Mouse (Mus musculus): ENCODE data around the gene Kcnq1. TPM values are rescaled to one million over a fixed set of nuclear protein-coding genes. Genes with fewer than 3 reads are reported as not detected.

Kcnq1 gene
- polyA plus RNA-seq, 1 experiment from 2014 or later = 10.0 TPM

DNA sequence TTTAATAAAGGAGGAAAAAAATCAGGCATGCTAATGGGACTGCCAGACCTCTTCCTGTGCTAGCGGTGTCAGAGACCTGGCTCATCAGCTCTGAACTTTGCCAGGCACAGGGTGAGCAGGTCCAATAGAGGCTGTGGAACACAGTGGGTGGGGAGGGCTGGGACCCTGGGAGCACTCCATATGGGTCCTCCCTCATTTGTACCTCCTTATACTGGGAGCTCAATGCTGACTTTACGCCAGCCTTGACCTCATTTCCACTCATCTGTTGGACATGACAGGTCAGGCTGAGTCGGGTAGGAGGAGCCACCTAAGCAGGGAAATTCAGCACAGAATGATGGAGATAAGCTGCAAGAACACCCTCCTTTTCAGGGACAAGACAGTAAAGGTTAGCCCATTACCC, 38.3 kb upstream of the Kcnq1 start:
- Histone ChIP-seq H3K36me3 (ENCODE audit: control insufficient read depth, insufficient read depth, low read length) (peaks cover 26% of the 10 kb centered on the region; the same call in 1 of the 2 replicates), H3K27ac (ENCODE audit: low read length) (peak overlapping the region; percentile 96), H3K4me2 (ENCODE audit: low read depth, low read length) (no peak overlapping the region), H3K9me3 (replicated peaks; ENCODE audit: control insufficient read depth, low read length) (no peaks in the 10 kb centered on the region), H3K4me1 (ENCODE audit: control insufficient read depth, insufficient read depth, low read length) (peaks cover 18% of the 10 kb centered on the region), H3K9ac (ENCODE audit: low read length) (0 out of 2 replicates have a peak overlapping the region, but pooled peaks have one; percentile 15), H3K4me3 (replicated peaks; ENCODE audit: low read length) (no peak overlapping the region), H3K27me3 (ENCODE audit: control insufficient read depth, insufficient read depth, low read length) (no peaks in the 10 kb centered on the region)
- ATAC-seq (ENCODE audit: insufficient read depth, low FRiP score) = no peak
- 78% methylated on average over 3 of the region's 3 CpGs for WGBS

DNA sequence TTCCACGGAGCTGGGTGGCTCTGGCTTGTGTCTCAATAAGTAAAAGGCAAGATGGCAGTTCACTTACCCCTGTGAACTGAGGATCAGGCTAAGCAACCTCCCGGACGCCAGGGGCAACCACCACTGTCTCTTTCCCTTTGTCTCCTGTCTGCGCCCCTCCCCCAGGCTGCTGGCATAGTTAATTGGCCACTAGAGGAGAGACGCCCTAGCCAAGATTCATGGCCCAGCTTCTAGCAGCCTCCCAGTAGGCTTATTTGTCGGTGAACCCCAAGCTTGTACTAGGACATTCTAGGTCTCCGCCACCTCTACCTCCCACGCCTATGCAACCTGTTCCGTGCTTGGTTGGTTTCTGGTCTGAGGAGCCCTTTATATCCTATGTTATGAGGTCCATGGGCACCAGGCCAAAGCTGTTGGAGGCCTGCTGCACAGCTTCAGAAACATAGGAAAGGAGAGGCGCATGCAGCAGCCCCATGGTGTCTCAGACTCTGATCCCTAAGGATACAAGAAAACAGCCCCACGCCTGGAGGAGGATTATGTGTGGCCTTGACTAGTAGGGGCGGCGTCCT, 37.8 kb upstream of the Kcnq1 start:
- no peaks in the 10 kb centered on the region for H3K9me3 ChIP-seq (replicated peaks; ENCODE audit: control insufficient read depth, low read length)
- peaks cover 21% of the 10 kb centered on the region; the same call in 1 of the 2 replicates for H3K36me3 ChIP-seq (ENCODE audit: control insufficient read depth, insufficient read depth, low read length)
- peaks cover 18% of the 10 kb centered on the region for H3K4me1 ChIP-seq (ENCODE audit: control insufficient read depth, insufficient read depth, low read length)
- H3K27ac ChIP-seq (ENCODE audit: low read length) = peak overlapping the region; percentile 96
- peak overlapping the region; percentile 60 for H3K4me2 ChIP-seq (ENCODE audit: low read depth, low read length)
- peak; percentile 2; the same call in 1 of the 2 replicates for ATAC-seq (ENCODE audit: insufficient read depth, low FRiP score)
- 44% methylated on average over 13 of the region's 13 CpGs for WGBS
- H3K4me3 ChIP-seq (replicated peaks; ENCODE audit: low read length) = peak overlapping the region; percentile 86
- H3K27me3 ChIP-seq (ENCODE audit: control insufficient read depth, insufficient read depth, low read length) = no peaks in the 10 kb centered on the region
- peak overlapping the region; percentile 93 for H3K9ac ChIP-seq (ENCODE audit: low read length)

DNA sequence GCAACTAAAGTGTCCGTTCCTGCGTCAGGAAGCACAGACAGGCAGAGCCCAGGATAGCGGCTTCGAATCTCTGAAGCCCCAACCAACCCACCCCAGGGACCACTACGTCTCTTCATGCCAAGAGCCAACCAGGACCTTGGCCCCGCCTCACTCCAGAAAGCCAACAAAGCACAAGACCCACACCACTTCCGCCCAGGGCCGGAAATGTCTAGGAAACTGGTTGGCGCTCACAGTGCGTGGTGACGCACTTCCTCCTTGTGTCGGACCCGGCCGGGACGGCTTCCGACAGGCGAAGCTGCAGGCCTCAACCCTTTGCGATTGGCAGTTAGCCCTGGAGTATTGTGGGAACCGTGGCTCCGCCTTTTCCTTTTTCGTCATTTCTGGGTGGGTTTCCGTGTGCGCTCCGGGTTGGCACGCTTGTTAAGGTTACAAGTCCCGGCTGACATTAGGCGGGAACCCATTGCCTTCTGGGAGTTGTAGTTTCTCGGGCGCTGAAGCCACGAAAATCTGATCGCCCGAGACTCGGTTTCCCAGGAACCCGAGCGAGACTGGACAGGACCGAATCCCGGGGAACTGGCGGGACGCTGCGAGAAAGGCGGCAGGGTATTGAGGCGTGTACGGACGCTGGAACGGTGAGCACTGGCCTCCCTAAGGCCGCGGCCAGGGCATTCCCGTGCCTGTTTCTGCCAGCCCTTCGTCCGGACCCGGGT, 37.1 kb upstream of the Kcnq1 start, which contains the start of gene Tssc4:
TSS of gene Tssc4 (plus strand) at position 368 of the 710 bp plus-strand sequence.
- WGBS = under 1% methylated on average over 51 of the region's 51 CpGs
- peaks cover 14% of the 10 kb centered on the region; the same call in 1 of the 2 replicates for H3K36me3 ChIP-seq (ENCODE audit: control insufficient read depth, insufficient read depth, low read length)
- ATAC-seq (ENCODE audit: insufficient read depth, low FRiP score) = peak; percentile 96

DNA sequence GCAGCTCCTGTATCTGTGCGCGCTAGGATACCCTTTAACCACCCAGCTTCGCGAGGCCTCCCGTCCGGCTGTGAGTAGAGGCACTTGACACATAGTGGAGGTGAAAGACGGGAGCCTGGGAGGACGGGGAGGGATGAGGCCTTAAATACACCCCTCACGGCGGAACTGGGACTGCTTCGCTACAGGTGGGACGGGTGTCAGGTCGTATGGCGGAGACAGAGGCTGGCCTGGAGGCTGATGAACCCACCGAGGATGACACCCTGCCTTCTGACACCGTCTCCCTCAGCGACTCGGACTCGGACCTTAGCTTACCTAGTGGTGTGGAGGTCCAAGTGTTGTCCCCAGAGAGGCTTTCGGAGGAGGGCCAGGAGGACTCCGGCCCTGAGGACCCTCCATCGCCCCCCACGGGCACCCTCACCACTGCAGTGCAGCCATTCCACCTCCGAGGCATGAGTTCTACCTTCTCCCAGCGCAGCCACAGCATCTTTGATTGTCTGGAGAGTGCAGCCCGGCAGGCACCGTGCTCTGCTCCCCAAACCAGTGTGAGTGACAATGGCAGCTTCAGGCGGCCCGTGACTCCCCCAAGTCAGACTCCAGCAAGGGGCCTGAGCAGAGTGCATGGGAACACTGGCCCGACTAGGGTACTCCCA, 36.3 kb upstream of the Kcnq1 start:
- Histone ChIP-seq H3K4me3 (replicated peaks; ENCODE audit: low read length) (peak overlapping the region; percentile 86), H3K27me3 (ENCODE audit: control insufficient read depth, insufficient read depth, low read length) (no peaks in the 10 kb centered on the region), H3K4me1 (ENCODE audit: control insufficient read depth, insufficient read depth, low read length) (peaks cover 18% of the 10 kb centered on the region), H3K9ac (ENCODE audit: low read length) (peak overlapping the region; percentile 93), H3K36me3 (ENCODE audit: control insufficient read depth, insufficient read depth, low read length) (peaks cover 9% of the 10 kb centered on the region; the same call in 1 of the 2 replicates), H3K27ac (ENCODE audit: low read length) (peak overlapping the region; percentile 96), H3K9me3 (replicated peaks; ENCODE audit: control insufficient read depth, low read length) (no peaks in the 10 kb centered on the region), H3K4me2 (ENCODE audit: low read depth, low read length) (peak overlapping the region; percentile 95)
- 6% methylated on average over 30 of the region's 30 CpGs for WGBS
- ATAC-seq (ENCODE audit: insufficient read depth, low FRiP score) = peak; percentile 1; the same call in 1 of the 2 replicates

More for the DNA sequence above, 37.1 kb upstream of the Kcnq1 start, which contains the start of gene Tssc4:
- Histone ChIP-seq H3K4me3 (replicated peaks; ENCODE audit: low read length) (peak within 1 kb of the TSS; percentile 86), H3K9ac (ENCODE audit: low read length) (peak within 1 kb of the TSS; percentile 93), H3K9me3 (replicated peaks; ENCODE audit: control insufficient read depth, low read length) (no peaks in the 10 kb centered on the region), H3K4me1 (ENCODE audit: control insufficient read depth, insufficient read depth, low read length) (peaks cover 18% of the 10 kb centered on the region), H3K4me2 (ENCODE audit: low read depth, low read length) (peak within 1 kb of the TSS; percentile 95), H3K27me3 (ENCODE audit: control insufficient read depth, insufficient read depth, low read length) (no peaks in the 10 kb centered on the region), H3K27ac (ENCODE audit: low read length) (peak within 1 kb of the TSS; percentile 96)

DNA sequence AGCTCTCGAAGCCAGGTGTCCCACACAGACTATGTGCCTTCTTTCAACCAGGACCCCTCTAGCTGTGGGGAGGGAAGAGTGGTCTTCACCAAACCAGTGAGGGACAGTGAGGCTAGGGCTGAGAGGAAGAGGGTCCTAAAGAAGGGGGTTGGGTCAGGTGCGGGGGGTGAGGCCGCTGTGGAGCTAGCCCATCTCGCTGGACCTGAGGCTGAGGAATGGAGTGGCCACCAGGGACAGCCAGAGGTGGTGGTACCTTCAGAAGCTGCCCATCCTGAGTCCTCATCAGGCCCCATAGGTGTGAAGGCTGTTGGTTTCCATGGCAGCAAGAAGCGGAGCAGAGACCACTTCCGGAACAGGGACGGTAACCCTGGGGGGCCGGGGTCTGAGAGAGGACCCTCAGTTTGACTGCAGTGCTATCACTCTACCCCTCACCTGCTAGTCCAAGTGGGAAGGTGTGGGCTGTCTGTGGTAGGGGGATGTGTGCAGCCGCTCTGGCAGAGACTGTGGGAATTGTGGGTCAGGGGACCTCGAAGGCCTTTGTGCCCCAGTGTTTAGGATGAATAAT, 35.6 kb upstream of the Kcnq1 start:
- WGBS = 79% methylated on average over 10 of the region's 10 CpGs
- Histone ChIP-seq H3K27ac (ENCODE audit: low read length) (peak overlapping the region; percentile 96; the same call in 1 of the 2 replicates), H3K27me3 (ENCODE audit: control insufficient read depth, insufficient read depth, low read length) (no peaks in the 10 kb centered on the region), H3K9me3 (replicated peaks; ENCODE audit: control insufficient read depth, low read length) (no peaks in the 10 kb centered on the region), H3K9ac (ENCODE audit: low read length) (peak overlapping the region; percentile 93), H3K36me3 (ENCODE audit: control insufficient read depth, insufficient read depth, low read length) (peaks cover 3% of the 10 kb centered on the region; the same call in 1 of the 2 replicates), H3K4me2 (ENCODE audit: low read depth, low read length) (peak overlapping the region; percentile 95), H3K4me1 (ENCODE audit: control insufficient read depth, insufficient read depth, low read length) (peaks cover 18% of the 10 kb centered on the region), H3K4me3 (replicated peaks; ENCODE audit: low read length) (peak overlapping the region; percentile 86)
- ATAC-seq (ENCODE audit: insufficient read depth, low FRiP score) = no peak

DNA sequence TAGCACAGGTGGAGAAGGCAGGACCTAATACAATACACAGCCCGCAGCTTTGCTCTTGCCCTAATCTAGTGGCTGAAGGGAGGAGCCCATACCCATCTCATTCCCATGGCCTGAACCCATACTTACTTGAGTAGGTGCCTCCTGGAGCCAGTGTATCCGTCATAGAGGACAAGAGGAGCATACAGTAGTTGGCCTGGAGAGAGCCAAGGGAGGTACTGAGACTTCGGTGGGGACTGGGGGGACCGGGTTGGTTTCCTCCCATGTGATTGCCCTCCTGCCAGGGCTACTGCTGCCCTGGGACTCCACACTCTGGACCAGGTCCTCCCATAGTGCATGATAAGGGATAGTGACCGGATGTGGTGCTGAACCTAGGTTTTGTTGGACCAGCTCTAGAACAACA, 33.6 kb upstream of the Kcnq1 start:
- Histone ChIP-seq H3K4me2 (ENCODE audit: low read depth, low read length) (no peak overlapping the region), H3K4me1 (ENCODE audit: control insufficient read depth, insufficient read depth, low read length) (peaks cover 18% of the 10 kb centered on the region), H3K9me3 (replicated peaks; ENCODE audit: control insufficient read depth, low read length) (no peaks in the 10 kb centered on the region), H3K9ac (ENCODE audit: low read length) (no peak overlapping the region), H3K27ac (ENCODE audit: low read length) (no peak overlapping the region), H3K4me3 (replicated peaks; ENCODE audit: low read length) (no peak overlapping the region), H3K36me3 (ENCODE audit: control insufficient read depth, insufficient read depth, low read length) (peaks cover 3% of the 10 kb centered on the region; the same call in 1 of the 2 replicates), H3K27me3 (ENCODE audit: control insufficient read depth, insufficient read depth, low read length) (no peaks in the 10 kb centered on the region)
- WGBS = 86% methylated on average over 5 of the region's 5 CpGs
- ATAC-seq (ENCODE audit: insufficient read depth, low FRiP score) = no peak

DNA sequence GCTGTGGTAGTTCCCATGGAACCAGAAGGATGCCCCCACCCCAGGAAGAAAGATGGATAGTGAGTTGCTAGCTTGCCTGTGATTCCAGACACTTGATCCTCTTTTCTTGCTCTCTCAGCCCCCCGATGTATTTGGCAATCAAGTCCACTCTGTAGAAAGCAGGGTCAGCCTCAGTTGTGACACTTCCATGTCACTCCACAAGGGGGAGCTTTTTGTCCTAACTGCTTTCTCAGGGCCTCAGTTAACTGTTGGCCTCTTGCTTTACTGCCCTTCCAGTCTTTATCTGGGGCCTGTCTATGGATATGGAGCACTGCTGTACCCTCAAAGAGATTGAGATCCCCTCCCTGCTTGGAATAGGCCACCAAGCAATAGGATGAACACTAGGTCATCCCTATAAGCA, 33.1 kb upstream of the Kcnq1 start:
- no peak for ATAC-seq (ENCODE audit: insufficient read depth, low FRiP score)
- Histone ChIP-seq H3K27ac (ENCODE audit: low read length) (no peak overlapping the region), H3K4me1 (ENCODE audit: control insufficient read depth, insufficient read depth, low read length) (peaks cover 18% of the 10 kb centered on the region), H3K4me2 (ENCODE audit: low read depth, low read length) (no peak overlapping the region), H3K4me3 (replicated peaks; ENCODE audit: low read length) (no peak overlapping the region), H3K9ac (ENCODE audit: low read length) (no peak overlapping the region), H3K27me3 (ENCODE audit: control insufficient read depth, insufficient read depth, low read length) (no peaks in the 10 kb centered on the region), H3K9me3 (replicated peaks; ENCODE audit: control insufficient read depth, low read length) (no peaks in the 10 kb centered on the region), H3K36me3 (ENCODE audit: control insufficient read depth, insufficient read depth, low read length) (no peaks in the 10 kb centered on the region)
- 62% methylated on average over 1 of the region's 1 CpGs for WGBS

DNA sequence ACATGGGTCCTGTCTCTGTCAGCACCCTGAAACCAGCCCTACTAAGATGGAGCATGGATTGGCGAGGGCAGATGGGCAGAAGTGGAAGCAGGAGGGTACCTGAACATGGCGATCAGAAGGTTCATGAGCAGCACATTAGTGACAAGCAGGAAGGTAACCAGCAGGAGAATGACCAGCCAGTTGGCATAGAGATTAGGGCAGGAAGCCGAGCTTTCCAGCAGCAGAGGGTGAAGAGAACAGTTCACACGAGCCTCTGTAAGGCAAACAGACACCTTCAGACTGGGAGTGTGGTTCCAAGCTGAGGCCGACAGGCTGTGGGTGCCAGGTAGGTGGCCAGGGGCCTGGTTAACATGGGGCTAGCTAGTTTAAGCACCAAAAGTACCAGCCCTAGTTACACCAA, 30.8 kb upstream of the Kcnq1 start:
- H3K4me3 ChIP-seq (replicated peaks; ENCODE audit: low read length) = no peak overlapping the region
- H3K4me1 ChIP-seq (ENCODE audit: control insufficient read depth, insufficient read depth, low read length) = peaks cover 8% of the 10 kb centered on the region
- no peak overlapping the region for H3K27ac ChIP-seq (ENCODE audit: low read length)
- ATAC-seq (ENCODE audit: insufficient read depth, low FRiP score) = no peak
- H3K4me2 ChIP-seq (ENCODE audit: low read depth, low read length) = no peak overlapping the region
- H3K9me3 ChIP-seq (replicated peaks; ENCODE audit: control insufficient read depth, low read length) = no peaks in the 10 kb centered on the region
- no peak overlapping the region for H3K9ac ChIP-seq (ENCODE audit: low read length)
- 64% methylated on average over 5 of the region's 5 CpGs for WGBS
- H3K36me3 ChIP-seq (ENCODE audit: control insufficient read depth, insufficient read depth, low read length) = no peaks in the 10 kb centered on the region
- no peaks in the 10 kb centered on the region for H3K27me3 ChIP-seq (ENCODE audit: control insufficient read depth, insufficient read depth, low read length)
